Mouse (Mus musculus) Patski (cell line): Measurements from ENCODE around the gene Limd1. TPM values are rescaled to one million over a fixed set of nuclear protein-coding genes. Genes with fewer than 3 reads are reported as not detected.

Experiments
- ATAC-seq: fragments of 100-300 bp; one replicate; pipeline ENCODE4 v1.8.0; 2021
- CTCF ChIA-PET: fragments of 350-600 bp; sonication (Branson Sonifier 250); formaldehyde crosslinking; loops from one replicate; lab custom pipeline; 2022; ENCODE audit warnings: inconsistent platforms; lab: Charles Lee
- POLR2A ChIA-PET: fragments of 350-600 bp; sonication (Branson Sonifier 250); formaldehyde crosslinking; loops from one replicate; lab custom pipeline; 2022; ENCODE audit warnings: antibody characterized with exemption, inconsistent platforms; lab: Charles Lee
- DNase-seq: peaks from one replicate; pipeline ENCODE4 v3.0.0-alpha.2; 2011; ENCODE audit warnings: low read depth, low spot score
- H3K27me3 ChIP-seq: fragments of 371-371 bp; one replicate; pipeline ENCODE4 v1.5.1; 2021
- CTCF ChIP-seq: fragments of 100-300 bp; IDR thresholded peaks from one replicate; pipeline ENCODE4 v1.5.1; 2021
- in situ Hi-C: fragments of 300-500 bp; cut with MboI; formaldehyde crosslinking; loops from 3 replicates; pipeline ENCODE4 v1.11.1; 2018; ENCODE audit warnings: low pct_unique_long_range_greater_than_20kb, mixed read lengths
- polyA plus RNA-seq: library from polyadenylated mRNA; unstranded; gene quantifications from one replicate; pipeline ENCODE4 v1.2.3, GENCODE M21; 2021

Gene Limd1
- polyA plus RNA-seq, 1 experiment from 2014 or later, result 51.9 TPM

- CTCF ChIA-PET, result interaction anchor here (2.2 to 5.4 kb wide), 3 partner anchors 10 to 44 kb away, joined by 11 to 25 read pairs (median 12); no protein-coding TSS in a partner anchor
- POLR2A ChIA-PET, result interaction anchor here (3.8 kb wide), 1 partner anchor 12 kb away, joined by 14 read pairs; no protein-coding TSS in a partner anchor
- in situ Hi-C loops, result loop anchor here (25.0 kb wide), 1 partner anchor 843 kb away; no protein-coding TSS in a partner anchor
- no peak for ATAC-seq
- no peak for TF ChIP-seq CTCF
- no peaks in the 10 kb centered on the region for H3K27me3 ChIP-seq
- no peak for DNase-seq
Observed at GRCm38 (mm10) chr9:123479876-123480252, 1.4 kb downstream of the Limd1 start.

DNA sequence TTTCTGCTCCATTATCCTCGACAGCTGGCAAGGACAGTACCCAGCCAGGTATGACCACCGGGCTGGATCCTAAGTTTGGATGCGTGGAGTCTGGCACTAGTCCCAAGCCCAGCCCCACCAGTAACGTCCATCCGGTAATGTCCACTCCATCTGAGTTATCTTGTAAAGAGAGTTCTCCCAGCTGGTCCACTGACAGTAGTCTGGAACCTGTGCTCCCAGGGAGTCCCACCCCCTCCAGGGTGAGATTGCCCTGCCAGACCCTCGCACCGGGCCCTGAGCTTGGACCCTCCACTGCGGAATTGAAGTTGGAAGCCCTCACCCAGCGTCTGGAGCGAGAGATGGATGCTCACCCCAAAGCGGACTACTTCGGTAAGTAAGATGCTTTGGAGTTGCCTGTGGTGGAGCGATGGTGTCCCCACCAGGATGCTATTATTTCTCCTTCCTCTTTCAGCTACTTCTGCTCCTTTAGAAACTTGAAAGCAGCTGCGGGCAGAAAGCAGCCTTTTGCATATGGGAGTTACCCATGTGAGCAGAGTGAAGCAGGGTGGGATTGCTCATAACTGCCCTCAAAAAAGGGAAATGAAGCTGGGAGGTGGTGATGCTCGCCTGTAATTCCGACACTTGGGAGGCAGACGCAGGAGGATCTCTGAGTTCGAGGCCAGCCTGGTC is 1.9 kb downstream of the Limd1 start:
- no peaks in the 10 kb centered on the region for H3K27me3 ChIP-seq
- DNase-seq, result no peak
- no peak for ATAC-seq
- in situ Hi-C loops, result loop anchor here (25.0 kb wide), 1 partner anchor 843 kb away; no protein-coding TSS in a partner anchor
- TF ChIP-seq CTCF, result no peak
- POLR2A ChIA-PET, result interaction anchor here (1.0 to 3.8 kb wide), 2 partner anchors 12 to 23 kb away, joined by 4 to 14 read pairs; no protein-coding TSS in a partner anchor
- CTCF ChIA-PET, result interaction anchor here (1.2 to 5.4 kb wide), 4 partner anchors 10 to 49 kb away, joined by 3 to 25 read pairs (median 8); partner anchors contain the start of gene Sacm1l

- ATAC-seq (no peak), DNase-seq (no peak)
- no peak for TF ChIP-seq CTCF
- ChIA-PET POLR2A (interaction anchor here (1.0 to 3.8 kb wide), 2 partner anchors 11 to 24 kb away, joined by 4 to 14 read pairs; no protein-coding TSS in a partner anchor), CTCF (interaction anchor here (1.2 to 3.9 kb wide), 4 partner anchors 23 to 49 kb away, joined by 3 to 12 read pairs (median 4); partner anchors contain the start of gene Sacm1l)
- no peaks in the 10 kb centered on the region for H3K27me3 ChIP-seq
- in situ Hi-C loops, result loop anchor here (25.0 kb wide), 1 partner anchor 844 kb away; no protein-coding TSS in a partner anchor
Observed at GRCm38 (mm10) chr9:123481136-123481535, 2.6 kb downstream of the Limd1 start.

GRCm38 (mm10) chr9:123483598-123483997 is 5.1 kb downstream of the Limd1 start:
- H3K27me3 ChIP-seq, result no peaks in the 10 kb centered on the region
- in situ Hi-C loops, result loop anchor here (25.0 kb wide), 1 partner anchor 846 kb away; no protein-coding TSS in a partner anchor
- ChIA-PET POLR2A (interaction anchor here (1.0 to 1.3 kb wide), 2 partner anchors 12 to 36 kb away, joined by 3 read pairs; no protein-coding TSS in a partner anchor), CTCF (interaction anchor here (0.9 to 1.9 kb wide), 7 partner anchors 10 to 40 kb away, joined by 3 to 7 read pairs (median 3); no protein-coding TSS in a partner anchor)
- no peak for DNase-seq
- ATAC-seq, result no peak
- TF ChIP-seq CTCF, result no peak

- CTCF ChIA-PET, result interaction anchor here (1.0 to 1.9 kb wide), 5 partner anchors 10 to 27 kb away, joined by 3 to 7 read pairs (median 4); no protein-coding TSS in a partner anchor
Observed at GRCm38 (mm10) chr9:123484830-123485229, 6.3 kb downstream of the Limd1 start.

DNA sequence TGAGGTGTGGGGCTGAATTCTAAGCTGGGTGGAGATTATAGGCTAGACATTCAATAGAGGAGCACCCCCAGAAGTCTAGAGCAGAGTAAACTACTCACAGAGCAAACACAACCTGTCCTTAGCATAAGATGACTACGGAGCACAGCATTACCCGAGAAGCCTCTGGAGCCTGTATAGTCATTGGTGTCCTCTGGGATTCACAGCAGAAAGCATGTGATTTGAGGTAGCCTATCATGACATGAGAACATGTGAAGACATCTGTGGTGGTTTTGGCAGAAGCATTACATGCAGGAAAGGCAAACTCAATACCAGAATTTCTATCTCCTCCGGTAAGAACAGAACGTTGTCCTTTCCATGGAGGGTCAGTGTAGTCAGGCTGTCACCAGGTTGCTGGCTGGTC is 7.1 kb downstream of the Limd1 start:
- ATAC-seq, result no peak
- CTCF ChIA-PET, result interaction anchor here (1.0 to 1.5 kb wide), 3 partner anchors 19 to 27 kb away, joined by 3 to 5 read pairs (median 3); no protein-coding TSS in a partner anchor

More at GRCm38 (mm10) chr9:123484830-123485229, 6.3 kb downstream of the Limd1 start:
- TF ChIP-seq CTCF, result no peak
- in situ Hi-C loops, result loop anchor here (25.0 kb wide), 1 partner anchor 848 kb away; no protein-coding TSS in a partner anchor
- POLR2A ChIA-PET, result no interaction called here
- DNase-seq (no peak), ATAC-seq (no peak)
- no peaks in the 10 kb centered on the region for H3K27me3 ChIP-seq

GRCm38 (mm10) chr9:123486635-123487034 is 8.1 kb downstream of the Limd1 start:
- in situ Hi-C loops, result loop anchor here (25.0 kb wide), 1 partner anchor 849 kb away; no protein-coding TSS in a partner anchor
- DNase-seq (no peak), ATAC-seq (no peak)
- no peak for TF ChIP-seq CTCF
- H3K27me3 ChIP-seq, result no peaks in the 10 kb centered on the region
- POLR2A ChIA-PET, result no interaction called here
- CTCF ChIA-PET, result interaction anchor here (1.1 to 7.0 kb wide), 2 partner anchors 9 to 18 kb away, joined by 4 to 54 read pairs; partner anchors contain the start of gene Limd1

More for the DNA sequence above, 7.1 kb downstream of the Limd1 start:
- in situ Hi-C loops, result loop anchor here (25.0 kb wide), 1 partner anchor 848 kb away; no protein-coding TSS in a partner anchor
- no peaks in the 10 kb centered on the region for H3K27me3 ChIP-seq
- POLR2A ChIA-PET, result no interaction called here
- no peak for TF ChIP-seq CTCF
- DNase-seq, result no peak

GRCm38 (mm10) chr9:123489073-123489472 is 10.6 kb downstream of the Limd1 start:
- ChIA-PET POLR2A (interaction anchor here (1.2 kb wide), 1 partner anchor 11 kb away, joined by 3 read pairs; no protein-coding TSS in a partner anchor), CTCF (interaction anchor here (1.2 to 7.0 kb wide), 3 partner anchors 10 to 16 kb away, joined by 3 to 54 read pairs (median 25); partner anchors contain the start of gene Limd1)
- no peak for ATAC-seq
- TF ChIP-seq CTCF, result no peak
- in situ Hi-C loops, result loop anchor here (25.0 kb wide), 1 partner anchor 852 kb away; no protein-coding TSS in a partner anchor
- H3K27me3 ChIP-seq, result no peaks in the 10 kb centered on the region
- no peak for DNase-seq

- no peak for DNase-seq
- no peaks in the 10 kb centered on the region for H3K27me3 ChIP-seq
- ATAC-seq, result peak; percentile 58
- CTCF ChIA-PET, result interaction anchor here (1.2 to 7.0 kb wide), 3 partner anchors 9 to 15 kb away, joined by 3 to 54 read pairs (median 25); partner anchors contain the start of gene Limd1
- POLR2A ChIA-PET, result interaction anchor here (1.2 kb wide), 2 partner anchors 10 to 315 kb away, joined by 3 to 4 read pairs; no protein-coding TSS in a partner anchor
- no peak for TF ChIP-seq CTCF
- in situ Hi-C loops, result loop anchor here (25.0 kb wide), 1 partner anchor 853 kb away; no protein-coding TSS in a partner anchor
Observed at GRCm38 (mm10) chr9:123489727-123490343, 11.3 kb downstream of the Limd1 start.
